Mouse (Mus musculus): ENCODE results near the gene Mmd. TPM values are rescaled to one million over a fixed set of nuclear protein-coding genes. Genes with fewer than 3 reads are reported as not detected.

Mmd gene
- polyA plus RNA-seq, 1 experiment from 2014 or later, result 36.5 TPM

- Histone ChIP-seq H3K9ac (ENCODE audit: low read depth, low read length) (no peak overlapping the region), H3K27ac (ENCODE audit: low read depth, low read length) (no peak overlapping the region), H3K9me3 (ENCODE audit: control insufficient read depth) (no peaks in the 10 kb centered on the region), H3K27me3 (replicated peaks; ENCODE audit: control insufficient read depth, insufficient read depth, low read length) (no peaks in the 10 kb centered on the region), H3K36me3 (ENCODE audit: control insufficient read depth, insufficient read depth) (no peaks in the 10 kb centered on the region), H3K4me3 (ENCODE audit: low read depth, low read length) (no peak overlapping the region), H3K4me2 (replicated peaks; ENCODE audit: low read depth) (no peak overlapping the region), H3K4me1 (replicated peaks; ENCODE audit: control insufficient read depth, insufficient read depth, low read length) (no peaks in the 10 kb centered on the region)
- no peak for ATAC-seq
- 85% methylated on average over 3 of the region's 3 CpGs for WGBS
- no peak for TF ChIP-seq CTCF (IDR thresholded peaks at IDR 0.05; ENCODE audit: low read depth)
Measured at GRCm38 (mm10) chr11:90324597-90324996, 75.3 kb downstream of the Mmd start.

GRCm38 (mm10) chr11:90326146-90326545 is 76.9 kb downstream of the Mmd start:
- no peak for ATAC-seq
- no peak overlapping the region for H3K4me3 ChIP-seq (ENCODE audit: low read depth, low read length)
- no peak overlapping the region for H3K9ac ChIP-seq (ENCODE audit: low read depth, low read length)
- no peak overlapping the region for H3K27ac ChIP-seq (ENCODE audit: low read depth, low read length)
- no peaks in the 10 kb centered on the region for H3K27me3 ChIP-seq (replicated peaks; ENCODE audit: control insufficient read depth, insufficient read depth, low read length)
- no peaks in the 10 kb centered on the region for H3K9me3 ChIP-seq (ENCODE audit: control insufficient read depth)
- H3K36me3 ChIP-seq (ENCODE audit: control insufficient read depth, insufficient read depth), result no peaks in the 10 kb centered on the region
- TF ChIP-seq CTCF (IDR thresholded peaks at IDR 0.05; ENCODE audit: low read depth), result no peak
- H3K4me2 ChIP-seq (replicated peaks; ENCODE audit: low read depth), result no peak overlapping the region
- WGBS, result 93% methylated on average over 5 of the region's 5 CpGs
- H3K4me1 ChIP-seq (replicated peaks; ENCODE audit: control insufficient read depth, insufficient read depth, low read length), result no peaks in the 10 kb centered on the region

- no peak for ATAC-seq
- TF ChIP-seq CTCF (IDR thresholded peaks at IDR 0.05; ENCODE audit: low read depth), result no peak
- H3K36me3 ChIP-seq (ENCODE audit: control insufficient read depth, insufficient read depth), result no peaks in the 10 kb centered on the region
- H3K9ac ChIP-seq (ENCODE audit: low read depth, low read length), result no peak overlapping the region
- H3K4me2 ChIP-seq (replicated peaks; ENCODE audit: low read depth), result no peak overlapping the region
- no peak overlapping the region for H3K27ac ChIP-seq (ENCODE audit: low read depth, low read length)
- WGBS, result 56% methylated on average over 1 of the region's 1 CpGs
- no peaks in the 10 kb centered on the region for H3K9me3 ChIP-seq (ENCODE audit: control insufficient read depth)
- H3K4me1 ChIP-seq (replicated peaks; ENCODE audit: control insufficient read depth, insufficient read depth, low read length), result no peaks in the 10 kb centered on the region
- H3K27me3 ChIP-seq (replicated peaks; ENCODE audit: control insufficient read depth, insufficient read depth, low read length), result no peaks in the 10 kb centered on the region
- no peak overlapping the region for H3K4me3 ChIP-seq (ENCODE audit: low read depth, low read length)
Measured at GRCm38 (mm10) chr11:90326836-90327235, 77.6 kb downstream of the Mmd start.

Other genes starting within 250 kb of the Mmd start
- gene Pctp, start 246.6 kb upstream of the Mmd start, polyA plus RNA-seq (2015; fragmentation: Nextera tagmentation; extraction: Ambion mirVana), result 10.5 TPM in 2 replicates
- 11.0 and 11.4 TPM in 2 replicates for gene Tmem100, start 219.1 kb upstream of the Mmd start, polyA plus RNA-seq (2015; fragmentation: Nextera tagmentation; extraction: Ambion mirVana)
- gene Gm45716, start 61.8 kb upstream of the Mmd start, polyA plus RNA-seq (2015; fragmentation: Nextera tagmentation; extraction: Ambion mirVana), result 23.9 and 25.4 TPM in 2 replicates
- gene Hlf, start 141.4 kb downstream of the Mmd start, polyA plus RNA-seq (2015; fragmentation: Nextera tagmentation; extraction: Ambion mirVana), result 0.81 and 1.0 TPM in 2 replicates